Mouse (Mus musculus) bone marrow, adult 2 months (tissue): Measurements from ENCODE around the gene Cytl1.

Experiments
- CTCF ChIP-seq: fragments of 200-500 bp; IDR thresholded peaks from 2 replicates; pipeline ENCODE4 v1.5.1; 2011; ENCODE audit warnings: low read length, control low read depth; ENCODE audit not compliant: control insufficient read depth, insufficient read depth
- POLR2A ChIP-seq: fragments of 200-500 bp; IDR thresholded peaks from 2 replicates; pipeline ENCODE4 v1.6.1; 2011; ENCODE audit warnings: low read depth, mild to moderate bottlenecking, control low read depth, low read length, borderline replicate concordance; ENCODE audit not compliant: control insufficient read depth

DNA sequence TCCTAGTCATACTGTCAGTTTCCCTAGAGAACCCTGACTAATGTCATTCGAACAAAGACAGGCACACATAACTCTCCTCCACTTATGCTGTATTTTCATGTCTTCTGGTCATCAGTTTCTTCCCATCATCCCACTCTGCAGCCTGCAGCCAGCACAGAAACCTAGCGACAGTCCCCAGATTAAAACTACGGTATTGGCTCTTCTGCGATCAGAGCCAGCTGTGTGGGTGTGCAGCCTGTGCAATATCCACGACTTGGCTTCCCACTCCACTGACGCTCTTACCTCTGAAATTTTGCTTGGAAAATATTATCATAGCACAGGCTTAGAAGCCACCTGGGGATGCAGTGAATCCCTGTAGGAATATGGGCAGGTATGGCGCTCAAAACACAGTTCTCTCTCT is 38.0 kb upstream of the Cytl1 start:
- no peak for TF ChIP-seq POLR2A
- TF ChIP-seq CTCF = no peak
